Mouse (Mus musculus) granulocyte monocyte progenitor cell, adult 5-6 weeks (primary cell): Measurements from ENCODE around the gene Tbcc. TPM values are rescaled to one million over a fixed set of nuclear protein-coding genes. Genes with fewer than 3 reads are reported as not detected.
A peak's percentile ranks its signal among the peaks of the same experiment; 100 is the strongest.

Experiments used
- ATAC-seq: replicated peaks from 2 replicates; pipeline ENCODE4 v1.8.0; 2016; ENCODE audit warnings: mild to moderate bottlenecking, moderate TSS enrichment, inconsistent platforms; ENCODE audit not compliant: poor library complexity, severe bottlenecking
- total RNA-seq, 2 experiments: library from RNA; stranded (forward) in 1 of 2; stranded (reverse) in 1 of 2; fragments of 200-712, 200-1000 nt in 1 of 2; fragments of >200 nt in 1 of 2; fragmentation: Nextera tagmentation in 1 of 2; gene quantifications; 2 replicates each; pipeline ENCODE4 v1.2.3; 2014 to 2017

Gene Tbcc
- total RNA-seq, 2 experiments from 2014 or later, result 11.4 to 14.0 TPM

DNA sequence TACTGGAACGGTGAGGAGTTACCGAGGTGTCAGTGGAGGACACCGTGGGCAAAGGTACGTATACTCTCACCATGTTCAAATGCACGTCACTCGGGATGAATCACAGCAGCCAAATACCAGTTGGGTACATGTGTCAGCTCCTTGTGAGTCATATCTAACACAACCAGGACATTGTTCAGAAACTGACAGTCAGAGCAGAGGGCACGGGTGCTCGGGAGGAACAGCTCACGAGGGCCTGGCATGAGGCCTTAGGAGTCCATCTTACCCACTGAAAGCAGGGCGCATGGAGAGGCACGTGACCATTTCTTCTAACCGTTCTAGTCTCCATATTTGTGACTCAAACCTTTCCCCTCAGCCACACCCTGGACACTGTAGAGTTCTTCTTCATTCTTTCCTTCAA is 23.6 kb upstream of the Tbcc start:
- no peak for ATAC-seq

- ATAC-seq, result peak; percentile 78
Measured at GRCm38 (mm10) chr17:46870204-46870798, 20.2 kb upstream of the Tbcc start.

GRCm38 (mm10) chr17:46870913-46871312 is 19.6 kb upstream of the Tbcc start:
- ATAC-seq, result peak; percentile 36; the same call in 1 of the 2 replicates

DNA sequence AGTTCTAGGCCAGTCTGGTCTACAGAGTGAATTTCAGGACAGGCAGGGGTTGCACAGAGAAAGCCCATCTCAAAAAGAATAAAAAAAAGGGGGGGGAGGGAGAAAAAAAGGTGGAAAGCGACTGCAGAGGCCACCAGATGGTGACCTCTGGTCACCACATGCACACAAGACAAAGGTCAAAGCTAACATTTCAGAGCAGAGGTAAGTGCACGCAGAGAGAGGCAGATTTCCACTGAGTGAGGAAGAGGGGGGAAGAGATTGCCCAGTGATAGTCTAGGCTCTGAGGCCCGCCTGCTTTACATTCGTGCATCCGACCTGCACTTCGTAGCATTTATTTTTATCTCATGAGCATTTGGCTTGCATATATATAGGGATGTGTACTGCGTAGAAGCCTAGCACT is 17.7 kb upstream of the Tbcc start:
- ATAC-seq, result no peak

- ATAC-seq, result peak; percentile 86
Measured at GRCm38 (mm10) chr17:46874133-46874532, 16.4 kb upstream of the Tbcc start.

DNA sequence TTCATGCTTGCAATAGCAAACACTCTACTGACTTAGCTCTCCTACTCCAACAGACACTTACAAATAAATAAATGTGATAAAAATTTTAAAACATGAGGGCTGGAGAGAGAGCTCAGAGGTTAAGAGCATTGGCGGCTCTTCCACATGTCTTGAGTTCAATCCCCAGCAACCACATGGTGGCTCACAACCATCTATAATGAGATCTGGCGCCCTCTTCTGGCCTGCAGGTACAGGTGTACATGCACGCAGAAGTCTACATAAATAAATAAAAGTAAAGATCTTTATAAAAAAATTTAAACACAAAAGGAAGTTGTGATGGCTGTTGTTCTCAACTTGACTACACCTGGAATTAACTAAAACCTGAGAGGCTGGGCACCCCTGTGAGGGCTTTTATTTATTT is 14.9 kb upstream of the Tbcc start:
- no peak for ATAC-seq

DNA sequence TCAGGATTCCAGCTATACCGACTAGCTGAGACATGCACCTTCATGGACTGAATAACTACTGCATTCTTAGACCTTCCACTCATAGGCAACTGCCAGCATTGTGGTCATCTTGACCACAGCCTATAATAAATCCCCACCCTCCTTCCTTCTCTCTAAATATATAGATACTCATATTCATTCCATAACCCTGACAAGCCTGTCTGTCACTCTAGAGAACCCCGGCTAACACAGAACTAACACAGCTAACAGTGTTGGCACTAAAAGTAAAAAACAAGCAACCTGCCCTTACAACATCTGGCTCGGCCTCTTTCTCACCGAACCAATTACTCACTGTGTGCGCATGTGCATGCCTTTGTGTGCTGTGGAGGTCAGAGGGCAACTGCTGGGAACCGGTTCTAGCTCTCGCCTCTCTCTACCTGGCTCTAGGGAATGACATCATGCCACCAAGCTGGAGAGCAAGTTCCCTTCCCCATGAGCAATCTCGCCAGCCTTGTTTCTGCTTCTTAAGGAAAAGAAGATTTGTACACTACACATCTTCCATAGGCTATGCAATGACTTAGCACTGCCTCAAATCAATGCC is 14.0 kb upstream of the Tbcc start:
- ATAC-seq, result no peak

DNA sequence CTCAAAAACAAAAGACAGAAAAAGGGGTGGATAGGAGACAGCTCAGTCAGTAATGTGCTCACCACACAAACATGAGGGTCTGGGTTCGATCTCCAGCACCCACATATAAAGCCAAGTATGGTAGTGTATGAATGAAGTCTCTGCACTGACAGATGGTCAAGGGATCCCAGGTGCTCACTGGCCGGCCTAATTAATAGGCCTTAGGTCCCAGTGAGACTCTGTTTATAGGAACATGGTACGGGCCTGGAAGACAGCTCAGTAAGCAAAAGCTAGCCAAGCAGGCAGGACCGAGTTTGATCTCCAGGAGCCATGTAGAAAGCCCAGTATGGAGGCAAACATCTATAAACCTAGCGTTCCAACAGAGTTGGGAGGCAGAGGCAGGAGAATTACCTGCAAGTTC is 13.4 kb upstream of the Tbcc start:
- no peak for ATAC-seq

DNA sequence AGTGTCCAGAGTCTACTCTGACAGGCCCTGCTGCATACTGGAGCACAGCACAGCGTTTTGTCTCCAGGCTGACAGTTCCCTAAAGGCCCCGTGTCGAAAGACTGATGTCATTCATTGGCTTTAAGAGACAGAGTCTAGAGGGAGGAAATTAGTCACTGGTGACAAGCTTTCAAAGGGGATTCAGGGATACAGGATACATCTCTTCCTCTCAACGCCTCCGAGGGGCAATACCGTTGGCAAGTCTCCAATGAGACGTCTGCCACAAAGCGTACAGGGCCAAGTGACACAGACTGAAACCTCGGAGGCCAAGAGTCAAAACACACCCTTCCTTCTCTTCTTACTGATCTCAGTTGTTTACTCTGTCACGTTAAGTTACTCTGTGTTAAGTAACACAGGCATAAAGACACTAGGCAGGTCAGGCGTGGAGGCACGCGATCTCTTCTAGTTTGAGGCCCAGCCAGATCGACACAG is 10.6 kb upstream of the Tbcc start:
- peak; percentile 87 for ATAC-seq

GRCm38 (mm10) chr17:46880322-46880721 is 10.2 kb upstream of the Tbcc start:
- no peak for ATAC-seq

DNA sequence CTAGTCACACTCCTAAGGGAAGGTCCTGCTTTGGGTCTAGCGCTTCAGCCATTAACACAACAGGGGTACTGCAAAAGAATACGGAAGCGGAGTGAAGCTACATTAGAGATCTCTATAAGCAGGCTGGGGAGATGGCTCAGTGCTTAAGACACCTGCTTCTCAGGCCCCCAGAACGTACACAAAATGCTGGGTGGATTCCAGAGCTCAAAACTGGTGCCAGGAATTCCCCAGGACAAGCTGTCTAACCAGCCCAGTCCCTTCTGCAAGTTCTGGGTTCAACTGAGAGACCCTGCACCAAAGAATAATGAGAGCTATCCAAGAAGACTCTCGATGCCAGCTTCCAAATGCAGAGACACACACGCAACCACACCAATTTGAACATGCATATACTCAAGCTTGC is 8.8 kb upstream of the Tbcc start:
- ATAC-seq, result no peak

DNA sequence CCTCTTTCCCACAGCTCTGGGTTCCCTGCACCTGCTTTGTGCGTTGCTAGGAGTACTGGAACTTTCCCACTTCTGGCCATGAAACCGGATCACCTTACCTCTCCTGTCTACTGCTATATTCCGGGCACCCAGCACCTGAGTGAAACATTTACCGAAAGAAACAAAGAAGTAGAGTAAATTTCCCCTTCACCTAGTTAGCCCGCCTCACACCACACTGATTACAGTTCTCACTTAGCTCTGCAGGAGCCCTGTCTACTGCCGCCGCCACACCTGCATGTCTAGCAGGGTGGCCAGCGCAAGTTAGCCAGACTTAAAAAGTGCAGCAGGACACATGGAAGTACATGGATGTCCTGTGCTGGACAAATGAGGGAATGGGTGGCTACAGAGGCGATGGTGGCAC is 7.4 kb upstream of the Tbcc start:
- ATAC-seq, result no peak

- ATAC-seq, result no peak
Measured at GRCm38 (mm10) chr17:46884766-46885165, 5.7 kb upstream of the Tbcc start.

- ATAC-seq, result no peak
Measured at GRCm38 (mm10) chr17:46885218-46885909, 5.1 kb upstream of the Tbcc start.

- no peak for ATAC-seq
Measured at GRCm38 (mm10) chr17:46885910-46886643, 4.4 kb upstream of the Tbcc start.

DNA sequence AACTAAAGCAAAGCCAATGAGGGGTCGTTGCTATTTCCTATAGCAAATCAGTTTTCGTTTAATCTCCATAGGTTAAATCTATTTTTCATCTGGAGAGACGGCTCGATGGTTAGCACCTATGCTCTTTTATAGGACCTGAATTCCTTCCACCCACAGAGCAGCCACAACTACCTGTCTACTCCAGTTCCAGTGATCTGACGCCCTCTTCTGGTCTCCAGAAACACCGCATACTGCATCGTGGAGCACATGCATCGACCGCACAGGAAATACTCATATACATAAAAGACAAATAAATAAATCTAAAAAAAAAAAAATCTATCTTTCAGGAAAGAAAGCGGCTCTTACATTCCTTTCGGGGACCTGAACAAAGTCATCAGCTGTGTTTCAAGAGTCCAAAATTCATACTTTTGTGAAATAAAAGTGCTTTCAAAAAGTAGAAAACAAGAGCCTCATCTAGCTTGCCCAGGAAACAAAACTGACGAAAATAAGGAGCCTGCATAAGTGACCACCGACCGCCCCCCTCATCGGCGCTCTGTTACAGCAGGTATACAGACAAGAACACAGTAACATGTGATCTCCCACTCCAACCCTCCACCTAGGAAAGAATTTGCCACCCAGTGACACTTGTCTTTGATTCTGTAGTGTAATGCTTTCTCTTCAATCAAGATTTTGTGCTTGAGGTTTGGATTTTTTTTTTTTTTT is 1.8 kb upstream of the Tbcc start:
- no peak for ATAC-seq

- peak; percentile 61 for ATAC-seq
Measured at GRCm38 (mm10) chr17:46889450-46890084, 917 bp upstream of the Tbcc start.

DNA sequence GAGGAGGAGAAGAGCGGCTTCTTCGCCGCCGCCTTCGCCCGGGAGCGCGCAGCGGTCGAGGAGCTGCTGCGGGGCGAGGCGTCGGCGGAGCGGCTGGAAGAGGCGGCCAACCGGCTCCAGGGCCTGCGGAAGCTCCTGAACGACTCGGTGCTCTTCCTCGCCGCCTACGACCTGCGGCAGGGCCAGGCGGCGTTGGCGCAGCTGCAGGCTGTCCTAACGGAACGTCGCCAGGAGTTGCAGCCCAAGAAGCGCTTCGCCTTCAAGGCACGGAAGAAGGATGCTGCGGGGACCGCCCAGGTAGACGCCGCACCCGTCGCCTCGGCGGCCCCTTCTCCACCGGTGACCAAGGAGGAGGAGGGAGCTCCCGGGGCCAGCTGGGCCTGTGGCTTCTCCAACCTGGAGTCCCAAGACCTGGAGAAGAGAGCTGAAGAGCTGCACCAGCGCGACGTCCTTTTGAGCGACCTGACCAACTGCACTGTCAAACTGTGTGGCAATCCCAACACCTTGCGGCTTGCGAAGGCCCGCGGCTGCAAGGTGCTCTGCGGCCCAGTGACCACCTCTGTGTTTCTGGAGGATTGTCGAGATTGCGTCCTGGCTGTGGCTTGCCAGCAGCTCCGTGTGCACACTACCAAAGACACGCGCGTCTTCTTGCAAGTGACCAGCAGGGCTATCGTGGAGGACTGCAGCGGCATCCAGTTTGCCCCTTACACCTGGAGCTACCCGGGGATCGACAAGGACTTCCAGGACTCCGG is 535 bp downstream of the Tbcc start:
- peak; percentile 13 for ATAC-seq

DNA sequence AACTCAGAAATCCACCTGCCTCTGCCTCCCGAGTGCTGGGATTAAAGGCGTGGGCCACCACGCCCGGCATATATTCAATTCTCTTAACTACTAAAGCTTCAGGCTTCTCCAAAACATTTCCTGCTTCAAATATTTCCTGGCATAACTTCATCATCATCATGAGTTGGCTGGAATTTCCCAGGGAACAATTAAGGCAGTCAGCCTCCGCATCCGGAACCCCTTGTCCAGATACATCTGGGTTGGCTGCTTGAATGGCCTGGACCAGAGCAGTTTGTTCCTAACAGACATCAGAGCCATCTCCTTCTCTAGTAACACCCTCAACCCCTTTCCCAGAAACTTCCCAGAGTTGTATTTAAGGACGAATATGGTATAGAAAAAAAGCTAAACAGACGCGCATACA is 4.9 kb downstream of the Tbcc start:
- no peak for ATAC-seq
